Mouse (Mus musculus) hindbrain, embryonic 10.5 days (tissue): Measurements from ENCODE around the gene Amigo2. TPM values are rescaled to one million over a fixed set of nuclear protein-coding genes. Genes with fewer than 3 reads are reported as not detected.

Source experiments
- DNase-seq: peaks from one replicate; pipeline ENCODE4 v3.0.0-alpha.2; 2017; ENCODE audit warnings: low spot score
- H3K27ac ChIP-seq: fragments of 300-500 bp; sonication (generic); 2 replicates; pipeline ENCODE4 v1.5.1; 2016; ENCODE audit warnings: mild to moderate bottlenecking, moderate library complexity
- H3K27me3 ChIP-seq: fragments of 300-500 bp; sonication (generic); 2 replicates; pipeline ENCODE4 v1.6.1; 2016; ENCODE audit warnings: mild to moderate bottlenecking; ENCODE audit not compliant: poor library complexity, insufficient read depth, severe bottlenecking
- H3K36me3 ChIP-seq: fragments of 300-500 bp; sonication (generic); 2 replicates; pipeline ENCODE4 v1.6.1; 2016; ENCODE audit warnings: mild to moderate bottlenecking, moderate library complexity
- H3K4me1 ChIP-seq: fragments of 300-500 bp; sonication (generic); replicated peaks from 2 replicates; pipeline ENCODE4 v1.6.1; 2016; ENCODE audit warnings: mild to moderate bottlenecking
- H3K4me3 ChIP-seq: fragments of 300-500 bp; sonication (generic); 2 replicates; pipeline ENCODE4 v1.5.1; 2016; ENCODE audit warnings: mild to moderate bottlenecking, moderate library complexity
- H3K9me3 ChIP-seq: fragments of 300-500 bp; sonication (generic); 2 replicates; pipeline ENCODE4 v1.6.1; 2016; ENCODE audit warnings: mild to moderate bottlenecking, moderate library complexity
- WGBS: fragments of 180-500 bp; shearing (Covaris S2); methylation state at CpG from one replicate; pipeline ENCODE4 v1.1.7; 2016; 5-methylcytosine and 5-hydroxymethylcytosine counted together
- polyA plus RNA-seq: library from polyadenylated mRNA; unstranded; fragments of >200 nt; fragmentation: Nextera tagmentation; extraction: Ambion mirVana; gene quantifications from 2 replicates; pipeline ENCODE4 v1.2.1, GENCODE M21; 2016

The Amigo2 gene
- polyA plus RNA-seq, 1 experiment from 2014 or later = 5.9 TPM

DNA sequence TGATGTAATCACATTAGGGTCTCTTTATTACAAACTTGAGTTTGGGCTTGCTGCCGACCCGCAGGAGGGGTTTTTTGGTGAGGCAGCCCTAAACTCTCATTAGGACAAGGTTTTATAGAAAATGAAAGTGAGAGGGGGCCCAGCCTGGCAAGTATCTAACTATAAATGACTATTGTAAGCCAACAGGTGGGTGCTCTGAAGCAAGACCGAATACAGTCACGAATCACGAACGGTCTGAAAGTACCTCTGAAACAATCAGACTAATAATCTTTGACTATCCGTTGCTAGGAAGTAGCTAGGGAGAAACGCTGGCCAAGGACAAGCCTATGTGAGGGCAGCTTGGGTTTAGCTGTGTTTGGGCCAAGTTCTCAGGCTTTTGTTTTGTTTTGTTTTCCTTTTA, 12.2 kb upstream of the Amigo2 start:
- no peak overlapping the region for H3K27ac ChIP-seq
- 94% methylated on average over 8 of the region's 8 CpGs for WGBS
- no peaks in the 10 kb centered on the region for H3K36me3 ChIP-seq
- H3K4me1 ChIP-seq = peaks cover 7% of the 10 kb centered on the region; the same call in 1 of the 2 replicates
- H3K9me3 ChIP-seq = peaks cover 4% of the 10 kb centered on the region; the same call in 1 of the 2 replicates
- DNase-seq = no peak
- no peaks in the 10 kb centered on the region for H3K27me3 ChIP-seq
- no peak overlapping the region for H3K4me3 ChIP-seq

DNA sequence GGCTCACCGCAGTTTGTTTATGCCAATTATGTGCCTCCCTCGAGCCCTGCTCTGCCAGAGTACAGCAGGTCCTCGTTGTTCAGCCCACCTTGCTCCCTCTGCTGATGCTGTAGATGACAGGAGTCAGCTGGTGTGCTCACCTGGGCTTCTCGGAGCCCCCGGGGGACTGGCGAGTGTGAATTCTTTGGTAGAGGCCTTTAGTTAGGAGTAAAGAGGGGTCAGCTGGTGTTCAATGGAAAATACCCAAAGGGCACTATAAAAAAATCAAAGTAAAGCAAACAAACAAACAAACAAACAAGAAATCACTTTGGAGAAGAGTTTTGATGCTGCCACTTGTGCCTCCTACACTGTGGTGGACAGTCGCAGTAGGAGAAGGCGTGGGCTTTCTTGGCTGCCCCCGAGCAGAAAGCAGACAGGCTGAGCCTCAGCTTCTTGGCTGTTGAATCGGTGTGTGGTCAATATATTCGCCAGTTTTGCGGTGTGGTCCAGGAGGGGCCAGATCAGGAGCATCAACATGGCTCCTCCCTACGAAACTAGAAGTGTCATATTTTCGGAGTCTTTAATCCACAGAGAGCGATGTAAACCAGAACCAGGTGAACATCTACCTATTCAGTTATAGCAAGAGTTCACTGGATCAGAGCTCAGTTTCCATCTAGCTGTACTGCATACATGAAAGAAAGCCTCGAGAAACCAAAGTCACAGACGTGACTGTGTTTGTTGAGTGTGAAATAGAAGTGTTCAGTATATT, 11.6 kb upstream of the Amigo2 start:
- 91% methylated on average over 17 of the region's 17 CpGs for WGBS
- H3K36me3 ChIP-seq = no peaks in the 10 kb centered on the region
- H3K27ac ChIP-seq = no peak overlapping the region
- H3K27me3 ChIP-seq = no peaks in the 10 kb centered on the region
- no peak overlapping the region for H3K4me3 ChIP-seq
- peaks cover 7% of the 10 kb centered on the region; the same call in 1 of the 2 replicates for H3K4me1 ChIP-seq
- H3K9me3 ChIP-seq = peaks cover 4% of the 10 kb centered on the region; the same call in 1 of the 2 replicates
- DNase-seq = no peak

DNA sequence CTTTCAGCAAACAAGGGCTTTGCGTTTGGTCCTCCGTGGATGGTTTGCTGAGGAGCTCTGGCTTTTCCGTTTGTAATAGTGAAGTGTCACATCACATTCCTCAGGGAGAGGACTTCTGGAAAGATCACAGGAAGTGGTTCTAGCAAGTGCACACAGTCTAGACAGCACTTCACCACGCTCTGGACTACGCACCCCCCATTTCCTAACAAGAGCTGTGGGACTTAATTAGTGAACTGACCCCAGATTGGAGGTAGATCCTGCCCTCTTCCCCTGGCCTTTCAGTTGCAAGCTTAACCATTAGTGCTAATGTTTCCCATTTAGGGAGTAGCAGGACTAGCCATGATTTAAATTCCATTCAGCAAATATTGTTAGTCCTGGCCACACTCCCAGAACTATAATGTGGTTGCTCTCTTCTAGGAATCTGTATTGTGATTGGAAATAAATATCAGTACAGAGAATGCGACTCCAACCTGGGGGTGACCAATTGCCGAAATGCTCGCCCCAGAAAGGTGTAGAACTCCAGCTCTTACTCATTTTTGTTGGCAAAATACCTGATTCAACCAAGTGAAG, 10.2 kb upstream of the Amigo2 start:
- no peaks in the 10 kb centered on the region for H3K36me3 ChIP-seq
- no peak overlapping the region for H3K27ac ChIP-seq
- H3K4me1 ChIP-seq = peaks cover 4% of the 10 kb centered on the region; the same call in 1 of the 2 replicates
- DNase-seq = no peak
- H3K4me3 ChIP-seq = no peak overlapping the region
- peaks cover 7% of the 10 kb centered on the region; the same call in 1 of the 2 replicates for H3K9me3 ChIP-seq
- H3K27me3 ChIP-seq = no peaks in the 10 kb centered on the region
- 82% methylated on average over 8 of the region's 8 CpGs for WGBS

DNA sequence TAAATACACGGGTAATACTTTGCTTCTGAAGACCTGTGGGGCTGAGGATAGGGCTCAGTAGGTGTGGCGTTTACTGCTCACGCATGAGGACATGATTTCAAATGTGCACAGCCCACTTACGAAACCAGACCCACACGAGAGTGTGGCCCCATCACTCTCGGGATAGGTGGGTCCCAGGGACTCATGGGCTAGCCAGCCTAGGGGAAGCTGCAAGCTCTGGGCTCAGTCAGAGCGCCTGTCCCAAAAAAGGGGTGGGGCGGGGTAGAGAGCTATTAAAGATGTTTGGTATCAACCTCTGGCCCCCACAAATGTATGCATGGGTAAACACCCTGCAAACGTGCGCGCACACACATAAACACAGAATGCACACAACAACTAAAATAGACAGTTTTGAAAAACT, 9.3 kb upstream of the Amigo2 start:
- H3K27me3 ChIP-seq = no peaks in the 10 kb centered on the region
- no peaks in the 10 kb centered on the region for H3K4me1 ChIP-seq
- no peaks in the 10 kb centered on the region for H3K36me3 ChIP-seq
- peaks cover 7% of the 10 kb centered on the region; the same call in 1 of the 2 replicates for H3K9me3 ChIP-seq
- no peak overlapping the region for H3K4me3 ChIP-seq
- H3K27ac ChIP-seq = no peak overlapping the region
- DNase-seq = no peak
- WGBS = 87% methylated on average over 11 of the region's 11 CpGs

DNA sequence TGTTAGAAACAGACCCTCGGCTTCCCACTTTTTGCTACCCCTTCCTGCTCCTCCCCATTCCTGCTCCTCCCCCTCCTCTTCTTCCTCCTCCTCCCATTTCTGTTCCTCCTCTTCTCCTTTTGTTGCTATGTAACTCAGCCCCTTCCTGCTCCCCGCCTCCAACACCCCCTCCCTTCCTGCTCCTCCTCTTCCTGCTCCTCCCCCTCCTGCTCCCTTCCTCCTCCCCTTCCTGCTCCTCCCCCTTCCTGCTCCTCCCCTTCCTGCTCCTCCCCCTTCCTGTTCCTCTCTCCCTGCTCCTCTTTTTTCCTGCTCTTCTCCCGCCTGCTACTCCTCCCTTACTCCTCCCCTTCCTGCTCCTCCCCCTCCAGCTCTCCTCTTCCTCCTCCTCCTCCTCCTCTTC, 8.7 kb upstream of the Amigo2 start:
- no peaks in the 10 kb centered on the region for H3K27me3 ChIP-seq
- no peaks in the 10 kb centered on the region for H3K4me1 ChIP-seq
- peaks cover 7% of the 10 kb centered on the region; the same call in 1 of the 2 replicates for H3K9me3 ChIP-seq
- 90% methylated on average over 3 of the region's 3 CpGs for WGBS
- no peaks in the 10 kb centered on the region for H3K36me3 ChIP-seq
- H3K27ac ChIP-seq = no peak overlapping the region
- H3K4me3 ChIP-seq = no peak overlapping the region
- DNase-seq = no peak

DNA sequence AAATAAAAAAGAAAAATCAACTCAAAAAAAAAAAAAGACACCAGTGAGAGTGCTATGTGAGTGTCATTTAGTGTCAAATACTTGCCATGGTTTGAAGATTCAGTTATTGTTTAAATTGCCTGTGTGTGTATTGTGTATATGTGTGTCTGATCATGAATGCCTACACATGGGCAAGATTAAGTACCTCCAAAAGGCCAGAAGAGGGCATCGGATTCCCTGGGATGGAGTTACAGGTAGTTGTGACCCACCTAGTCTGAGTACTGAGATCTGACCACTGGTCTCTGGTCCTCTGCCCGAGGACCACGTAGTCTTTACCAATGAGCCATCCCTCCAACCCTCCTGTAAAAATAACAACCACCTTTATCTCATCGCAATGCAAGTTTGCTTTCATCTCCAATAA, 7.3 kb upstream of the Amigo2 start:
- Histone ChIP-seq H3K27ac (no peak overlapping the region), H3K9me3 (peaks cover 7% of the 10 kb centered on the region; the same call in 1 of the 2 replicates), H3K36me3 (no peaks in the 10 kb centered on the region), H3K4me1 (no peaks in the 10 kb centered on the region), H3K27me3 (no peaks in the 10 kb centered on the region), H3K4me3 (no peak overlapping the region)
- no peak for DNase-seq
- WGBS = 93% methylated on average over 4 of the region's 4 CpGs

DNA sequence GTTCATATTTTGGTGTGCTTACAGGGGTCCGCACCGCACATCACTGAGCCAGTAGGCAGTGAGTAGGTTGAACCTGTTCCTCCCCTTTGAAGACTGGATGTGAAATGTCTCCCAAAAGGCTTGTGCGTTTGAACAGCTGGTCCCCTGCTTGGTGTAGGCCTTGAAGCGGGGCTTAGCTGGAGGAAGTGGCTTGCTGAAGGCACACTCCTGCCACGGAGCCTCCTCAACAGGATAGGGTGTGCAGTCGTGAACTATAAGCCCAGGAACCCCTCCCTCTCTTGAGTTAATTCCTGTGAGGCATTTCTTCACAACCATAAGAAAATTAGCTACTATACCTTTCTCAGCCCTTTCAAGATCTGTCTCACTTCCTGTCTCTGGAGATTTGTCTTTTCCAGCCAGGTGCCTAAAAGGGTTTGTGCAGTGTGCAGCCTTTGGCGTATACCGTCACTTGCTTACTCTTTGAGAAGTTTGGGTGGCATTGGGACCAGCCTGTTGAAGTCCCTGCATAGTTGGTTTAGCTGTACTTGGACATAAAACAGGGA, 5.5 kb upstream of the Amigo2 start:
- DNase-seq = no peak
- H3K27me3 ChIP-seq = no peaks in the 10 kb centered on the region
- H3K27ac ChIP-seq = no peak overlapping the region
- WGBS = 87% methylated on average over 8 of the region's 8 CpGs
- no peaks in the 10 kb centered on the region for H3K36me3 ChIP-seq
- H3K9me3 ChIP-seq = peaks cover 7% of the 10 kb centered on the region; the same call in 1 of the 2 replicates
- peaks cover 7% of the 10 kb centered on the region for H3K4me1 ChIP-seq
- H3K4me3 ChIP-seq = no peak overlapping the region

DNA sequence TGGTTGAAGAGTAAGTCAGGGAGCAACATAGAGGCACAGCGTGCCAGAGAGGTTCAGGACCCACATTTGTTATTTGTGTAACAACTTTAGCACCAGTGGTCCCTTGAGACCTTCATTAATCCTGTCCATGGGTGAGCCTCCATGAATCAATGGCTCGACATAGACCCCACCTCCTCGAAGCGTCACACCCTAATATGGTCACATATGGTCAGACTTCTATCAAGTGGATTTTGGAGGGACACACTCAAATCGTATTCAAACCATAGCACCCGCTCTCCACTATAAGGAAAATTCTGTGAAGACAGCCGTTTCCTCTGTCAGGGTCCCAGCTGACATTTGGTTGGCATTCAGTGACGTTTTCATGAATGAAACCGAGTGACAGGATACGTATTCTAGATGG, 2.2 kb upstream of the Amigo2 start:
- Histone ChIP-seq H3K4me1 (peaks cover 19% of the 10 kb centered on the region), H3K36me3 (no peaks in the 10 kb centered on the region), H3K9me3 (0 out of 2 replicates have a peak, but pooled peaks cover 3% of the 10 kb centered on the region), H3K27me3 (peaks cover 18% of the 10 kb centered on the region), H3K27ac (no peak overlapping the region), H3K4me3 (no peak overlapping the region)
- DNase-seq = no peak
- WGBS = 95% methylated on average over 10 of the region's 10 CpGs

DNA sequence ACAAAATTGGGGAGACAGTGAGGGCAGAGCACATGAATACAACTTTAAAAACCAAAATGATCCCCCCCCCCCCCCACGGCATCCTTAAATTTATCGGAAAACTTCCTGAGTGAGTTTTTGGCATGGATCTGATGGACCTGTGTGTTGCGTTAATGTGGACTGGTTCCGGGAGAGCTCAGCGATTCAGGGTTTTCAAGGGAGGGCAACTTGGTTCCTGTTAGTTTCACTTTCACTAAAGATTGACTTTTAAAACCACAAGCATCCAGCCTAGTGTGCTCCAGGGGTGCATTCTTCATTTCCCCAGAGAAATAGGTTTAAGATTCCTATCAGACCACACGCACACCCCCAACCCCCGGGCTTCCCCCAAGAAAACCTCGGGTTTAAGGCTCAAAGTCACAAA, 1.2 kb upstream of the Amigo2 start:
- peak overlapping the region; percentile 84 for H3K4me3 ChIP-seq
- peaks cover 19% of the 10 kb centered on the region for H3K4me1 ChIP-seq
- no peaks in the 10 kb centered on the region for H3K36me3 ChIP-seq
- DNase-seq = no peak
- H3K27me3 ChIP-seq = peaks cover 18% of the 10 kb centered on the region
- H3K27ac ChIP-seq = peak overlapping the region; percentile 97
- 47% methylated on average over 8 of the region's 8 CpGs for WGBS
- 0 out of 2 replicates have a peak, but pooled peaks cover 3% of the 10 kb centered on the region for H3K9me3 ChIP-seq

DNA sequence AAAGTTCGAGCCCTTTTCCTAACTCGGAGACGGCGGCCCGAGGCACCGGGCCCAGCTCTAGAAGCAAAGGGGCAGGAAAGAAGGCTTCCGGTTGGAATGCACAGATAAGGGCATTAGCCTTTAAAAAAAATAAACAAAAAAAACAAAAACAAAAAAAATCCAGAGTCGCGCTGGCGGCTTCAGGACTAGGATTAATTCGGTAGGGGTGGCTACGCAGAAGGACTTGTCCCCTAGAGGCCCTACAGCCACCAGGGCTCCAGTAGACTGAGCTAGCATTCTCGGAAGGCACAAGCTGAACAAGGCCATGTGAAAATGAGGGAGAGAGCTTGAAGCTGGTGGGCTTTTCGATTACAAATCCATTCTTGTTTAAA, 689 bp upstream of the Amigo2 start:
- H3K4me1 ChIP-seq = peaks cover 19% of the 10 kb centered on the region
- 2% methylated on average over 14 of the region's 14 CpGs for WGBS

DNA sequence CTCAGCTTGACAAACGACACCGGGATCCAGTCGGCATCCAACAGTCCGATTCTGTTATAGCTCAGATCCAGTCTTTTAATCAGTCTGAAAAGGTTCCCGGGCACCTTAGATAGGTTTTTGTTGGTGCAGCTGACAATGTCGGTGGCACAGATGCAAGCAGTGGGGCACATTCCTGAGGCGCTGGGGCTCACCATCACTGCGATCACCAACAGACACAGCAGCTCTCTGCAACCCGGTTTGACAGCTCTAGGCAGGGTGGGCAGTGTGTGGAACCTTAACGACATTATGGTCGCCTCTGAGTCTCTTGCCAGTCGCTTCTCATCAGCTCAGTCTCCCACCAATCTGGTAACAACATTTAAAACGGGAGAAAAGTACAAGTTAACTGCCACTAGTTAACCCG, 831 bp downstream of the Amigo2 start:
- Histone ChIP-seq H3K27ac (no peak overlapping the region), H3K4me1 (peaks cover 19% of the 10 kb centered on the region), H3K36me3 (no peaks in the 10 kb centered on the region), H3K9me3 (no peaks in the 10 kb centered on the region), H3K4me3 (peak overlapping the region; percentile 84), H3K27me3 (peaks cover 24% of the 10 kb centered on the region)
- whole genome bisulfite sequencing = 31% methylated on average over 14 of the region's 14 CpGs
- peak; percentile 14 for DNase-seq

More for the DNA sequence above, 689 bp upstream of the Amigo2 start:
- H3K27ac ChIP-seq = peak overlapping the region; percentile 97
- peak overlapping the region; percentile 84 for H3K4me3 ChIP-seq
- peaks cover 23% of the 10 kb centered on the region for H3K27me3 ChIP-seq
- no peak for DNase-seq
- no peaks in the 10 kb centered on the region for H3K36me3 ChIP-seq
- 0 out of 2 replicates have a peak, but pooled peaks cover 3% of the 10 kb centered on the region for H3K9me3 ChIP-seq

DNA sequence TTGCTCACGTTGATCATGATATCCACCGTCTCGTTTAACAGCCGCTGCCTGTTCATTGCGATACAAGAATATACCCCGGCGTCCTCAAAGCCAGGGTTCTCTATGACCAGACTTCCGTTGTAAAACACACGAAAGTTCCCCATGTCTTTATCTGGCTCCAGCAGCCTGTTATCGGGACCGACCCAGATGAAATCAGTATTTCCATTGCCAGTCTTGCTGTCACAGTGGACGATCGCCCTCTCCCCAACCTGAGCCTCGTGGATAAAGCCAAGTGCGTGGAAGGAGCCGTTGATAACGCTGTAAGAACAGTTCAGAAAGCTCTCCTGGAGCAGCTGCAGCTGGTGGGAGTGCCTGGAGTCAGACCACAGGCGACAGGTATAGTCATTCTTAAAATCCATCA, 1.7 kb downstream of the Amigo2 start:
- WGBS = 87% methylated on average over 18 of the region's 18 CpGs
- Histone ChIP-seq H3K4me3 (no peak overlapping the region), H3K36me3 (no peaks in the 10 kb centered on the region), H3K27me3 (peaks cover 24% of the 10 kb centered on the region), H3K27ac (no peak overlapping the region), H3K4me1 (peaks cover 19% of the 10 kb centered on the region), H3K9me3 (no peaks in the 10 kb centered on the region)
- no peak for DNase-seq

DNA sequence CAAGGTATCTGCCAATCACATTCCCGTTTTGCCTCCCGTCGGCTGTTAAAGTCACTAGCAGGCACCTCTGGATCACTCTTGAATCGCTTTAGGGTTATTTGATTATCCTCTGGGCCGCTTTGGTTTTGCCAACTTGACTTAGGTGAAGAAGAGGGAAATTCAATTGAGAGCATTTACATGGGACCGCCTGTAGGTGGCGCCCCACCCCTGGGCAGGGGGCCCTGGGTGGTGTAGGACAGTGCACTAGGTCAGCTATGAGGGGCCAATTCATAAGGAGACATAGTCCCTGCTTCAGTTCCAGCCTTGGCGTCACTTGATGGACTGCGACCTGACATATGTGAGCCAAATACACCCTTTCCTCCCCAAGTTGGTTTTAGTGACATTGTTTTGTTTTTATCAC, 10.1 kb downstream of the Amigo2 start:
- Histone ChIP-seq H3K36me3 (no peaks in the 10 kb centered on the region), H3K27ac (no peak overlapping the region), H3K9me3 (no peaks in the 10 kb centered on the region), H3K4me1 (no peaks in the 10 kb centered on the region), H3K27me3 (no peaks in the 10 kb centered on the region), H3K4me3 (no peak overlapping the region)
- DNase-seq = peak; percentile 26
- WGBS = 52% methylated on average over 9 of the region's 9 CpGs
